Mouse (Mus musculus): ENCODE results near the gene Slc2a10.

The Slc2a10 gene

GRCm38 (mm10) chr2:165563298-165564058, 59.9 kb downstream of the Slc2a10 start:
- Histone ChIP-seq H3K27me3 (ENCODE audit: control insufficient read depth, insufficient read depth, low read length, poor library complexity, severe bottlenecking) (0 out of 2 replicates have a peak, but pooled peaks cover 2% of the 10 kb centered on the region), H3K36me3 (ENCODE audit: control insufficient read depth, insufficient read depth, low read length, poor library complexity, severe bottlenecking) (no peaks in the 10 kb centered on the region)
- DNase-seq (ENCODE audit: low read depth, low spot score) = no peak

GRCm38 (mm10) chr2:165564101-165564500, 60.5 kb downstream of the Slc2a10 start:
- Histone ChIP-seq H3K36me3 (ENCODE audit: control insufficient read depth, insufficient read depth, low read length, poor library complexity, severe bottlenecking) (no peaks in the 10 kb centered on the region), H3K27me3 (ENCODE audit: control insufficient read depth, insufficient read depth, low read length, poor library complexity, severe bottlenecking) (0 out of 2 replicates have a peak, but pooled peaks cover 2% of the 10 kb centered on the region)
- DNase-seq (ENCODE audit: low read depth, low spot score) = no peak

- Histone ChIP-seq H3K27me3 (ENCODE audit: control insufficient read depth, insufficient read depth, low read length, poor library complexity, severe bottlenecking) (0 out of 2 replicates have a peak, but pooled peaks cover 2% of the 10 kb centered on the region), H3K36me3 (ENCODE audit: control insufficient read depth, insufficient read depth, low read length, poor library complexity, severe bottlenecking) (no peaks in the 10 kb centered on the region)
- DNase-seq (ENCODE audit: low read depth, low spot score) = no peak
These were observed 61.0 kb downstream of the Slc2a10 start for GRCm38 (mm10) chr2:165564620-165565019.

- DNase-seq (ENCODE audit: low read depth, low spot score) = no peak
- H3K36me3 ChIP-seq (ENCODE audit: control insufficient read depth, insufficient read depth, low read length, poor library complexity, severe bottlenecking) = no peaks in the 10 kb centered on the region
These were observed 63.3 kb downstream of the Slc2a10 start for GRCm38 (mm10) chr2:165566898-165567297.

GRCm38 (mm10) chr2:165567820-165568219, 64.2 kb downstream of the Slc2a10 start:
- DNase-seq (ENCODE audit: low read depth, low spot score) = no peak
- Histone ChIP-seq H3K36me3 (ENCODE audit: control insufficient read depth, insufficient read depth, low read length, poor library complexity, severe bottlenecking) (no peaks in the 10 kb centered on the region), H3K27me3 (ENCODE audit: control insufficient read depth, insufficient read depth, low read length, poor library complexity, severe bottlenecking) (0 out of 2 replicates have a peak, but pooled peaks cover 2% of the 10 kb centered on the region)

More at GRCm38 (mm10) chr2:165566898-165567297, 63.3 kb downstream of the Slc2a10 start:
- 0 out of 2 replicates have a peak, but pooled peaks cover 2% of the 10 kb centered on the region for H3K27me3 ChIP-seq (ENCODE audit: control insufficient read depth, insufficient read depth, low read length, poor library complexity, severe bottlenecking)

- DNase-seq (ENCODE audit: low read depth, low spot score) = no peak
- Histone ChIP-seq H3K36me3 (ENCODE audit: control insufficient read depth, insufficient read depth, low read length, poor library complexity, severe bottlenecking) (no peaks in the 10 kb centered on the region), H3K27me3 (ENCODE audit: control insufficient read depth, insufficient read depth, low read length, poor library complexity, severe bottlenecking) (no peaks in the 10 kb centered on the region)
These were observed 65.3 kb downstream of the Slc2a10 start for GRCm38 (mm10) chr2:165568911-165569310.

Measured in splenic B cell, adult 2 months (primary cell).